Mouse (Mus musculus): ENCODE measurements at regions not wholly inside any gene's neighbourhood (a gene's known extent, or its start where the extent isn't known, plus 50 kb on each side); places are given as distances from the start of the nearest gene placed in this dataset.
A peak's percentile ranks its signal among the peaks of the same experiment; 100 is the strongest.

DNA sequence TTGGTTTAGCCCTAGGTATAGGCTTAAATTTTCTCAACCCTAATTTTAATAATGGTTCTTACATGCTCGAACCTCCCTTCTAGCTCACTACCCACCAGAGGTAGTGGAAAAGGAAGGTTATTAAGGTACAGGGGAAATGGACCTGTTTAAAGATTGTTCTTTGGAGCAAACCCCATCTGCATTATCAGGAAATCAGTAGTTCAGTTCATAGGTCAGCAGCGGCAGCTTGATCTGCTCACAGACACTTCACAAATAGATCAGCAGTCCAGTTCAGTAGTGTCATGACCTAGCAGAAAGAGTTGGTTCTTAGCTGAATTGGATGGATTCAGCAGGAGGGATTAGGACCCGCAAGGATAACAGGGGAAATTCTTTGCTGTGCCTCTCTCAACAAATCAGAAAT, 324.4 kb downstream of the Zfp619 start:
- WGBS = 59% methylated on average over 3 of the region's 3 CpGs
- ATAC-seq (ENCODE audit: insufficient read depth) = no peak
- Histone ChIP-seq H3K9me3 (ENCODE audit: low read depth, low read length) (no peaks in the 10 kb centered on the region), H3K27me3 (ENCODE audit: insufficient read depth, low read length) (no peaks in the 10 kb centered on the region), H3K4me3 (ENCODE audit: low read depth, low read length) (no peak overlapping the region), H3K4me2 (no peak overlapping the region), H3K27ac (ENCODE audit: low read depth) (no peak overlapping the region), H3K4me1 (ENCODE audit: insufficient read depth) (no peaks in the 10 kb centered on the region), H3K9ac (no peak overlapping the region), H3K36me3 (ENCODE audit: insufficient read depth) (no peaks in the 10 kb centered on the region)
- no peak for DNase-seq
- TF ChIP-seq CTCF (IDR thresholded peaks at IDR 0.05; ENCODE audit: low read depth) = no peak

DNA sequence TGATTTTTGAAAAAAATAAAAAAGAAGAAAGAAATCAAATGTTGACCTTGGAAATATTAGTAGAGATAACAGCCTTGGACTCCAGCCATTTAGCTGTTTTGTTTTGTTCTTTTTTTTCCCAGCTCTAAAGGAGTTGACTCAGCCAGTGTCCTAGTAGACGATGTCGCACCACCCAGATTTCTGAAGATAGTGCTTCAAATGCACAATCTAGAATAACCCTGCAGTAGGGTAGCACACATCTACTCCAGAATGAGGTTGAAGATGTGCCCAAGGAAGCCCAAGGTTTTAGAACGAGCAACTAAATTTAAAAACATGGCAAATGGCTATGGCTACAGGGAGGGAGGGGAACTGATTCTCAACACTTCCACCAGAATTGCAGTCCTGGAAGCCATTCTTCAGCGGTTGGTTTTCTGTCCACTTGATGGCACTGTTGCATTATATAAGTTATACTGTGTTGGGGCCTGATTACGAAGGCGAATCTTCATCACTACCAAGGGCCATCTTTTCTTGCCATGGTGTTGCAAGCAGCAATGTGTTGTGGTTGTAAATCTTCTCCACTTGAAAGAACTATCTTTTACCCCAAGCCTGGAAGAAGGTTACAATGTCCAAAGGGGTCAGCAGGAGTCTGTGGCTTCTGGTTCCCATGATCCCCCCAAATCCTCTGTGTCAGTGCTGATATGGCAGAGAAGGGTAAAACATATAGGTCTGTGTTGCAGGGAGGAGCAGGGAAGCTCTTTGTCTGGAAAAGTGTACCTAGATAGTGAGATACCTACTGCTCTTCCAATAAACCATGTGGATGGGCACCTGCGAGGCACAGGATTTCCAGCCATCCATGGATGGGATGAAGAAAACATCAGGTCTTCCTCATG, 330.6 kb downstream of the Zfp619 start:
- WGBS = 46% methylated on average over 7 of the region's 7 CpGs
- Histone ChIP-seq H3K27ac (ENCODE audit: low read depth) (no peak overlapping the region), H3K4me1 (ENCODE audit: insufficient read depth) (no peaks in the 10 kb centered on the region), H3K9me3 (ENCODE audit: low read depth, low read length) (no peaks in the 10 kb centered on the region), H3K4me2 (no peak overlapping the region), H3K4me3 (ENCODE audit: low read depth, low read length) (no peak overlapping the region), H3K36me3 (ENCODE audit: insufficient read depth) (no peaks in the 10 kb centered on the region), H3K27me3 (ENCODE audit: insufficient read depth, low read length) (no peaks in the 10 kb centered on the region), H3K9ac (no peak overlapping the region)
- TF ChIP-seq CTCF (IDR thresholded peaks at IDR 0.05; ENCODE audit: low read depth) = peak; percentile 62
- peak; percentile 78 for DNase-seq
- peak; percentile 54 for ATAC-seq (ENCODE audit: insufficient read depth)

DNA sequence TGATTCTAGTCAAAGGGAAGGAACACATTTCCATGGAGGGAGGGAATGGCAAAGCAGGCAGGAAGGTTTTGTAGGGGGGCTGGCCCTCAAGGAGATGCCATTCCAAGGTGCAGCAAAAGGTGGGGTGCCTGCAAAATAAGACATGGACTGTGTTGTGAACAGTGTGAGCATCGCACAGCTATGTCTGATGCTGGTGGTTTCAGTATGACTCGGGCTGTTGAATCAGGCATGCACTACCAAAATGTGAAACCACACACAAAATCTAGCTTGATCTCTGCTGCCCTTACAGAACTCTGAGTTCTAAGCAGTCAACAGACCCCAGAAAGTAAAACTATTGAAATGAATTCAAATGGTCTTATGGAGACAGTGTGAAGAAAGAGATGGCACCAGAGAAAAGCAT, 339.7 kb downstream of the Zfp619 start:
- no peak for DNase-seq
- Histone ChIP-seq H3K27ac (ENCODE audit: low read depth) (no peak overlapping the region), H3K4me1 (ENCODE audit: insufficient read depth) (no peaks in the 10 kb centered on the region), H3K36me3 (ENCODE audit: insufficient read depth) (no peaks in the 10 kb centered on the region), H3K9ac (no peak overlapping the region), H3K4me3 (ENCODE audit: low read depth, low read length) (no peak overlapping the region), H3K4me2 (no peak overlapping the region), H3K27me3 (ENCODE audit: insufficient read depth, low read length) (no peaks in the 10 kb centered on the region), H3K9me3 (ENCODE audit: low read depth, low read length) (no peaks in the 10 kb centered on the region)
- WGBS = 91% methylated on average over 2 of the region's 2 CpGs
- no peak for TF ChIP-seq CTCF (IDR thresholded peaks at IDR 0.05; ENCODE audit: low read depth)
- ATAC-seq (ENCODE audit: insufficient read depth) = no peak

DNA sequence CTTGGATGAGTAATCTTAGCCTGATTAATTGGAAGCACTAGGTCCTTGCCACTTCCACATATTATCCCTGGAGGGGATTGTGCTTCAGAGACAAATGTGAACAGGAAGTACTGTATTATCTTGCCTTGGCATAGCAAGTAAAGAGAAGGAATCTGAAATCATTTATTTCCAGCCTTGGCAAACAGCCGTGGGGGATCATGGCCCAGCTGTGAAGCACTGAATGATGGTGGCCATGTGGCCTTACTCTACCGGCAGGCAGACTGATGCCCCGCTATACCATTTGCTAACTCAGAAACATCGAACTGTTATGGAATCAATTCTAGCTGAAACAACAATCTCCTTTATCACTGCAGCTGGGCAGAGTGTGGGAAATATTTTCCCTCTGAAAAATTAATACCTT, 345.3 kb downstream of the Zfp619 start:
- no peak overlapping the region for H3K9ac ChIP-seq
- H3K4me3 ChIP-seq (ENCODE audit: low read depth, low read length) = no peak overlapping the region
- ATAC-seq (ENCODE audit: insufficient read depth) = no peak
- H3K36me3 ChIP-seq (ENCODE audit: insufficient read depth) = no peaks in the 10 kb centered on the region
- DNase-seq = peak; percentile 26
- no peak overlapping the region for H3K27ac ChIP-seq (ENCODE audit: low read depth)
- no peaks in the 10 kb centered on the region for H3K9me3 ChIP-seq (ENCODE audit: low read depth, low read length)
- H3K4me2 ChIP-seq = no peak overlapping the region
- no peaks in the 10 kb centered on the region for H3K4me1 ChIP-seq (ENCODE audit: insufficient read depth)
- no peaks in the 10 kb centered on the region for H3K27me3 ChIP-seq (ENCODE audit: insufficient read depth, low read length)
- WGBS = 48% methylated on average over 4 of the region's 4 CpGs
- no peak for TF ChIP-seq CTCF (IDR thresholded peaks at IDR 0.05; ENCODE audit: low read depth)

DNA sequence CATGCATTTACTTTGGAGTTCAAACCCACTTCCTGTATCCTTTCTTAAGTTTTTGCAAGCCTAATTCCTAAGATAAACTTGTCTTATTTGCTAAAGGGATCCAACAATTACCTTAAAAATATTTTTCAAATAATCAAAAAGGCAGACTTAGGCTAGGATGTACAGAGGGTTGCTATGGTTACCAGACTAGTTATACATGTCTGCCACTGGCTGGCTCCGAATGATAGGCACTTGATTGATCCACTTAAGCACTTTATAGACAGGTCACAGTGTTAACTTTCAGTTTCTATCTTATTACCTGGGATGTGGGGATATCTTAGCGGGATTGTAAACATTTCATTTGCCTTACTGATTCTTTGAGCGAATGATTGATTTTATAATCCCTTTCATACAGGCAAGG, 346.6 kb downstream of the Zfp619 start:
- H3K36me3 ChIP-seq (ENCODE audit: insufficient read depth) = no peaks in the 10 kb centered on the region
- H3K9ac ChIP-seq = no peak overlapping the region
- no peak for ATAC-seq (ENCODE audit: insufficient read depth)
- no peak for TF ChIP-seq CTCF (IDR thresholded peaks at IDR 0.05; ENCODE audit: low read depth)
- no peak for DNase-seq
- no peaks in the 10 kb centered on the region for H3K4me1 ChIP-seq (ENCODE audit: insufficient read depth)
- no peak overlapping the region for H3K27ac ChIP-seq (ENCODE audit: low read depth)
- no peaks in the 10 kb centered on the region for H3K9me3 ChIP-seq (ENCODE audit: low read depth, low read length)
- no peak overlapping the region for H3K4me3 ChIP-seq (ENCODE audit: low read depth, low read length)
- no peaks in the 10 kb centered on the region for H3K27me3 ChIP-seq (ENCODE audit: insufficient read depth, low read length)
- WGBS = 65% methylated on average over 3 of the region's 3 CpGs
- H3K4me2 ChIP-seq = no peak overlapping the region

DNA sequence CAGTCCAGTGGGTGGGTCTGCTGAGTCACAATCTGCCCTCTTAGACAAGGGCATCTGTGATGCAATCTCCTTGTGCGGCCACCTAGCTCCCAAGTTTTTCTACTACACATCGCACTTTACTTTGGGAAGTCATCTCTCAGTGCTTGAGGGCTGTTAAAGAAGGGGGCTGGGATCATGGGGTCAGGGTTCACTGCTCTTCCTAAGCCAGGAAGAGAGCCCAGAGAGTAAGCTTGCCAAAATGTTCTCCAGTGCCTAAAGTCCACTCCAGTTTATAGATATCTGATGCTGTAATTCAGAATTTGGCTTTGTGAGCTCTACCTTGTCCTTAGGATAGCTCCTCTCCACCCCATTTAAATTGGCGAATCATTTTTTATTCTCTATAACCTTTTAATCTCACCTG, 347.2 kb downstream of the Zfp619 start:
- no peak overlapping the region for H3K4me3 ChIP-seq (ENCODE audit: low read depth, low read length)
- no peak overlapping the region for H3K9ac ChIP-seq
- WGBS = 81% methylated on average over 3 of the region's 3 CpGs
- DNase-seq (no peak), ATAC-seq (ENCODE audit: insufficient read depth) (no peak)
- no peak overlapping the region for H3K27ac ChIP-seq (ENCODE audit: low read depth)
- no peaks in the 10 kb centered on the region for H3K36me3 ChIP-seq (ENCODE audit: insufficient read depth)
- H3K4me2 ChIP-seq = no peak overlapping the region
- H3K27me3 ChIP-seq (ENCODE audit: insufficient read depth, low read length) = no peaks in the 10 kb centered on the region
- no peaks in the 10 kb centered on the region for H3K4me1 ChIP-seq (ENCODE audit: insufficient read depth)
- no peaks in the 10 kb centered on the region for H3K9me3 ChIP-seq (ENCODE audit: low read depth, low read length)
- no peak for TF ChIP-seq CTCF (IDR thresholded peaks at IDR 0.05; ENCODE audit: low read depth)

DNA sequence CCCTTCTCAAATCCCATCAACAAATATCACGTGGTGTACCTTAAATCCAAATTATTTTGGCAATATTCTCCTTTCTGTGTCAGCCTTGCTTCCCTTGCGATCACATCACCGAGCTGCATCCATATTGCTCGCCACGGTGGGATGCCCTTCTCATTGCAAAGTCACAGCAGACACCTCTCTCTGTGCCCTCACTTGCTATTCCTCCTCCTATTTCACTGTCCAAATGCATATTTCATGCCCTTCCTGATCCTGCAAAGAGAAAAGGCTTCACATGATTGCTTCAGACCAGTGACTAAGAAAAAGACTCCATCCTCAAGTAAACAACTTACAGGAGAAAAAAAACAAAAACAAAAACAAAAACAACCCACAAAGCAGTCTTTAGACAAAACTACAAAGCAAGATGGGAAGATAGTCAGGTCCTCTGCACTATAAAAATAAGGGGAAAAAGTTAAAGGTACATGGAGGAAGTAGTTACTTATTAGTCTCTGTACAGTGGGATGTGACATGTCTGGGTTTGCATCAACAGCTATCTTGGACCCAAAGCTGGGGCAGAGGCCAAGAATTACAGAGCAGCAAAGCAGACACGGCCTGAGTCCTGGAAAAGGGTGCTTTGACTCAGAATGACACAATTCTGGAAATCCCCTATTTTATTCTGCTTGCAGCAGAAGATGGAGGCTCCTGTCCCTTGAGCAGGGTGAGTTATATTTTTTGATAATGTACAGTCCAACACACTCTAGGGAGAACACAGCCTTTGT, 349.3 kb downstream of the Zfp619 start:
- Histone ChIP-seq H3K4me1 (ENCODE audit: insufficient read depth) (no peaks in the 10 kb centered on the region), H3K27ac (ENCODE audit: low read depth) (no peak overlapping the region), H3K36me3 (ENCODE audit: insufficient read depth) (no peaks in the 10 kb centered on the region), H3K27me3 (ENCODE audit: insufficient read depth, low read length) (no peaks in the 10 kb centered on the region), H3K4me3 (ENCODE audit: low read depth, low read length) (no peak overlapping the region), H3K9ac (no peak overlapping the region), H3K4me2 (no peak overlapping the region), H3K9me3 (ENCODE audit: low read depth, low read length) (no peaks in the 10 kb centered on the region)
- ATAC-seq (ENCODE audit: insufficient read depth) (no peak), DNase-seq (no peak)
- WGBS = 75% methylated on average over 6 of the region's 6 CpGs
- TF ChIP-seq CTCF (IDR thresholded peaks at IDR 0.05; ENCODE audit: low read depth) = no peak
